Mouse (Mus musculus) myocyte (in vitro differentiated cells): ENCODE results near the gene Ercc4.

Source experiments
- CEBPB ChIP-seq: IDR thresholded peaks from 2 replicates; pipeline ENCODE4 v1.6.1; 2011; ENCODE audit warnings: mild to moderate bottlenecking, moderate library complexity; ENCODE audit not compliant: poor library complexity, insufficient read depth, severe bottlenecking
- E2F4 ChIP-seq: IDR thresholded peaks from one replicate; pipeline ENCODE4 v1.6.1; 2011; ENCODE audit warnings: mild to moderate bottlenecking, control low read depth, moderate library complexity; ENCODE audit not compliant: insufficient read depth
- POLR2A ChIP-seq: IDR thresholded peaks from one replicate; pipeline ENCODE4 v1.6.1; 2011; ENCODE audit warnings: low read depth, mild to moderate bottlenecking, control low read depth, moderate library complexity; ENCODE audit not compliant: insufficient read length
- POLR2AphosphoS2 ChIP-seq: IDR thresholded peaks from one replicate; pipeline ENCODE4 v1.6.1; 2011; ENCODE audit warnings: low read depth, control low read depth; ENCODE audit not compliant: insufficient read length
- TCF12 ChIP-seq: IDR thresholded peaks from one replicate; pipeline ENCODE4 v1.6.1; 2011; ENCODE audit warnings: mild to moderate bottlenecking, control low read depth; ENCODE audit not compliant: poor library complexity, insufficient read depth, severe bottlenecking
- USF1 ChIP-seq: IDR thresholded peaks from one replicate; pipeline ENCODE4 v1.6.1; 2011; ENCODE audit warnings: low read depth, mild to moderate bottlenecking, control low read depth, moderate library complexity

DNA sequence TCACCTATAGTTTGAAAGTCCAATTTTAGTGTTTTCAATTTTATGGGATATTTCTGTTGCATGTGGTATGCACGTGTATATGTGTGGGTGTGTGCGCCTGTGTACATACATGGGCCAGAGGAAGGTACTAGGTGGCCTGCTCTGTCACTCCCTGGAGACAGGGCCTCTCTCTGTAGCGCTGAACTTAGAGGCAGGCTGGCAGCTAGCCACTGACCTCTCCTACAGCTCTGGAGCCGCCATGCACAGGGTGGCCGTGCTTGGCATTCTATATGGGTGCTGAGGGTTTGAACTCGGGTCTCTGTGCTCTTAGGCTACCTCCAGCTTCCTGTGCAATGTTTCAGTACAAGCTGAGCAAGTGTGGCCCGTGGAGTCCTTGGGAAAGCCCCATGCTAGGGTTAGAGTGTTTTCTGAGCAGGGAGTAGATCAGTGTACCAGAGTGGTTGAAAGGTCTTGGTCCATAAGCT, 8.5 kb downstream of the Ercc4 start:
- no peak for TF ChIP-seq USF1
- no peak for TF ChIP-seq POLR2AphosphoS2
- no peak for TF ChIP-seq POLR2A
- TF ChIP-seq CEBPB, result no peak
- no peak for TF ChIP-seq E2F4
- no peak for TF ChIP-seq TCF12
